Mouse (Mus musculus) right cerebral cortex, adult 2 months (tissue): Measurements from ENCODE around the gene Oard1.

ENCODE experiments used
- DNase-seq, 2 experiments: peaks; one replicate each; pipeline ENCODE4 v3.0.0; 2021 to 2022; ENCODE audit warnings: low spot score in 2 of 2

The Oard1 gene

GRCm38 (mm10) chr17:48408526-48409291 is 1.1 kb upstream of the Oard1 start:
- peak; percentile 60 to 64 for DNase-seq

GRCm38 (mm10) chr17:48410299-48410785 is 528 bp downstream of the Oard1 start:
- no peak for DNase-seq

DNA sequence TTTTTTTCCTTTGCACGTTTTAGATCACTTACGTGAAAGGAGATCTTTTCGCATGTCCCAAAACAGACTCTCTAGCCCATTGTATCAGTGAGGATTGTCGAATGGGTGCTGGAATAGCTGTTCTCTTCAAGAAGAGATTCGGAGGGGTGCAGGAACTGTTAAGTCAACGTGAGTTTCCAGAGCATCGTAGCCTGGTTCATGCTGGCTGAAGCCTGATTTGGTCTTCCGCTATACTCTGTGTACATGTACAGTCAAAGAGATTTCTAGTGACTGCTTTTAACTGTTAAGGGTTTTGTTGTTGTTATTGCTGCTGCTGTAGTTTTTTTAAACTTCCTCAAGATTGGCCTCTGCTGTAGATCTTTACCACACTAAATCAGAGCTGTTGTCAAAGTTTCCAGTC is 1.4 kb downstream of the Oard1 start:
- no peak for DNase-seq

- DNase-seq = no peak
Observed at GRCm38 (mm10) chr17:48416011-48416410, 6.2 kb downstream of the Oard1 start.

DNA sequence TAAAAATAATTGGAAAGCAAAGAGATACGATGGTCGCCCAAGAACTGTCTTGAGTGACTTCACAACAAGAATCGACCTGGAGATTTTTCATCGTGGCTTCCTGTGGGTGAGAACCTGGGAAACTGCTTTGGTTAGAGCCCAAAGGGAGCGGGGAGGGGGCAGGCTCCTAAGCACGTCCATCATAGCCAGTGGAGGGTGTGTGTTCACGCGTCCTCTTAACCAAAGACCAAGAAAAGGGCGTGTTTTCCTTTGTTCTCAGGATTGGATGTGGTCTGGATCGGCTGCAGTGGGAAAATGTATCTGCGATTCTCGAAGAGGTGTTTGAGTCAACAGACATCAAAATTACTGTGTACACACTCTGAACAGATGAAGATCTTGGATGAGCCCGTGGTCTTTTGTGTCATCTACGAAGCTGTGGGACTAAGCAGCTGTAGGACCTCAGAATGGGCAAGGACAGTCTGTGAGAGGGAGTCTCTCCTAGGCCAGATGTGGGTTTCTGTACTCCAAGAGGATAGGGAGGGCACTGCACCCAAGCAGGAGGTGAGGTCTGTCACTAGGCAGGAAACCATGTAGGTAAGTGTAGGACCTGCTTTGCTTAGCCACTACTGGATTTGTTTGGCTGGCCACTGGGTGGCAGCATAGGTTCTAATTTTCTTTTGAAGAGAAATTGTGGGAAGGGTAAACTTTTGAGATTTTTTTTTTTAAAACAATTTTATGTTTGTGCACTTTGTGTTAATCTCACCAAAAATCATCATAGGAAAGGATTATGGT is 6.8 kb downstream of the Oard1 start:
- DNase-seq = peak; percentile 68 to 80

GRCm38 (mm10) chr17:48417521-48417920 is 7.7 kb downstream of the Oard1 start:
- DNase-seq = no peak

- no peak for DNase-seq
Observed at GRCm38 (mm10) chr17:48418174-48418573, 8.4 kb downstream of the Oard1 start.

GRCm38 (mm10) chr17:48418781-48419180 is 9.0 kb downstream of the Oard1 start:
- no peak for DNase-seq

DNA sequence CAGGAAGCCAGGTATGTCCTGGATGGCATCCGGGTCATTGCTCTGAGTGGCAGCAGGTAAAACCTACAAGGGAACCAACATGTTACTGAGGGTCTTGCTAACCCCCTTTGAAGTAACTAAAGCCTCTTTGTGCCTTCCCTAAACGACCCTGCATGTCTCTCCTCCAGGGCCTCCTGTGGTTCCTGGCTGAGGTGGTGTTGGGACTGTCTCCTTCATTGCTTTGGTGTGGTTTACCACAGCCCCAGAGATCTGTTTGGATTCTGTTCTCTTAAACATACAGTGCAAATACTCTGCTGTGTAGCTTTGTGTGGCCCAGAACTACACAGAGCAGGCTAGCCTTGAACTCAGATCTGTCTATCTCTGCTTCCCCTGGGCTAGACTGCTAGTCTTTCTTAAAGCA is 9.8 kb downstream of the Oard1 start:
- DNase-seq = no peak

- DNase-seq = no peak
Observed at GRCm38 (mm10) chr17:48424237-48424636, 14.4 kb downstream of the Oard1 start.

DNA sequence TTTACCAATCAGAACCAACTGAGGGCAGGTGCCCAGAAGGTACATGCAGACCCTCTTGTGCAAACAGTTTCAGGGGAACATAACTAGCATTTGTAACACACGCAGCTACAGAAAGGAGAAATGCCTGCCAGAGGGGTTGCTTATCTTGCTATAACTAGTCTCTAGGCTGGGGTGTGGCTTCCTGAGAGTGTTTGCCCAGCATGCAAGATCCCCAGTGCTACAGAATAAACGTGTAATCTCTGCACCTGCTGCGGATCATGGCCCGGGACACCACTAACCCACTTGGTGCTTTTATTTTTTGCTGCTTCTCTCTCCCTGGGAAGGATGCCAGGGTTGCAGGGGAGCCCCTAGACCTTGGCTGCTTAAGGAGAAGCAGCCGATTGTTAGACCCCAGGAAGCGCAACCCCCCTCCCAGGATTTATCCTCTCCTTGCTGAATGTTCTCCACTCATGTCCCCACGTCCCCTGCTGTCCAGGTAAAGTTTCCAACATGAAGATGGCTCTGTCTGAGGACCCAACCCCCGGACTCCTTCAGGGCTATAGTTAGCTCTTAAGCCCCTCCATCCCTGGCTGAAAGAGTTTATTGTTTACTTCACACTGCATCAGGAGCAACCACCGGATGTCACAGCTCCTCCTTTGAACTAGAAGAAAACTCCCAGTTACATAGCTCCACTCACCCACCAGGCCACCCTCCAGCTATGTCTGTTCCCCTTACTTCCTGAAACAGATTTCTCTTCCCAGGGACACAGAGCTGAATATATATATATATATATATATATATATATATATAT is 16.2 kb downstream of the Oard1 start:
- no peak for DNase-seq

DNA sequence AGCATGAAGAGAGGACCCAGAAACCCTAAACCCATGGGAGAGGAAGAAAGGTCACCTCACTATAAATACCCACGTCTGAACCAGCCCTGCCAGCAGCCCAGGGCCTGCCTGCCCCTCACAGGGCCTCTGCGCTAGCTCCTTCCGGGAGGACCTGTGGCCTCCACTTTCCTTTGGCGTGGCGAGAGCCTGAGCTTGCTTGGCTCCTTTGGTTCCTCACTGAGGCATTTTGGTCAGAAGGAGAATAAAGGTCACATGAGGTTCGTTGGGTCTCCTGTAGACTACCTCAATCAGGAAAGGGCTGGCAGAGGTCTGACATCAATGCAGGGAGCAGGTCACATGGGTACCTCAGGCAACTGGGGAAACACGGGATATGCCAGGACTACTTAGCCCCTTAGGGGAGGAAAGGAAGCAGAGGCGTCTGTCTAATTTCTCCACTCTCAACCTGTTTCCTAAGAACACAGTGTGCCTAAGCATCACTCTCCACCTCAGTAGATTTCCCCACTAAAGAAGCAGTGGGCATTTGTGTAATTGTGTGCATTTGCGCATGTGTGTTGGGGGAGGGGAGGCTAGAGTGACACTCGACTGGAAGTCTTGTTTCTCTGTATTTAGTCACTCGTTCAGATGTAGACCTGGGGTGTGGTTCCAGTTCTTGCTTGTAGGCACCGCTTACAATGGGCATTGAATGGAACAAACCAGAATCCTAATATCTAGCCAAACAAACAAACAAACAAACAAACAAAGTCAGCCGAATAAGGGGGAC is 17.4 kb downstream of the Oard1 start:
- no peak for DNase-seq

DNA sequence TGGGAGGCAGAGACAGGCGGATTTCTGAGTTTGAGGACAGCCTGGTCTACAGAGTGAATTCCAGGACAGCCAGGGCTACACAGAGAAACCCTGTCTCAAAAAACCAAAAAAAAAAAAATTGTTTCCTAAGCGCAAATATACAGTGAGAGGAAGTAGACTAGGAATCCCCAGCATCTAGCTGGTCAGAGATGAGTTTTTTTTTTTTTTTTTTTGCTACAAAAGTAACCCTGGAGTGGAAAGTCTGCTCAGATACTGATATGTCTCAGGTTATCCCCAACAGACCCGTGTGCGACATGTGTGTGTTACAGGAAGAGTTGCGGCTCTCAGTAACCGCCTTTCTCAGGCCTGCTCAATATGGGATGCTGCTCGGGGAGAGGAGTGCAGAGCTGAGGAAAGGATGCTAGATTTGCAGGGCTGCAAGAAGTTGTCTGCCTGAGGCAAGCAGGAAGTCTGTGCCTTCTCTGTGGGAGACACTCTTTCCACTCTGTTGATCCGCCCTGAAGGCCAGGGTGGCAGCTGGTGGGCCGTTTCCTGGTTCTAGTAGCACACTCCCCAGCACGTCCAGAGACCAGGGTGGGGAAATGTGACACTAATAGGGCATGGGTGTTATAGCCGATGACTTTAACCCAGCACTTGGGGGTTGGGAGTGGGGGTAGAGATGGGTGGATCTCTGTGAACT is 18.2 kb downstream of the Oard1 start:
- DNase-seq = no peak

DNA sequence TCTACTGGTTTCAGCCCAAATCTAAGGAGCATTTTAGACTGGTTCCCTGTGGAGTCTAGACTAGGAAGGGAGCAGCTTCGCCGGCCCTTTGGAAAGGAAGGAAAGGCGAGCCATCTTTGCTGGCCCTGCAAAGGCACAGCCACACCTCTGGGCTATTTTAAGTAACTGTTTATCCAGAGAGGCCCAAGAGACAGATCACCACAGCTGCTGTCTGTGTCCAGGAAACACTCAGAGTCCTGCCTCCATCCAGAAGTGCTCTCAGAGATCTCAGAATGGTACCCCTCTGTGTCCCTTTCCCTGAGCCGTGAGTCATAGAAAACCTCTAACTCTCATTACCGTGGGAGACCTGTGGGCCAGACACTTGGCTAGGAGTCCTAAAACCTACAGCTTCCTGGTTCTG is 20.6 kb downstream of the Oard1 start:
- DNase-seq = no peak

DNA sequence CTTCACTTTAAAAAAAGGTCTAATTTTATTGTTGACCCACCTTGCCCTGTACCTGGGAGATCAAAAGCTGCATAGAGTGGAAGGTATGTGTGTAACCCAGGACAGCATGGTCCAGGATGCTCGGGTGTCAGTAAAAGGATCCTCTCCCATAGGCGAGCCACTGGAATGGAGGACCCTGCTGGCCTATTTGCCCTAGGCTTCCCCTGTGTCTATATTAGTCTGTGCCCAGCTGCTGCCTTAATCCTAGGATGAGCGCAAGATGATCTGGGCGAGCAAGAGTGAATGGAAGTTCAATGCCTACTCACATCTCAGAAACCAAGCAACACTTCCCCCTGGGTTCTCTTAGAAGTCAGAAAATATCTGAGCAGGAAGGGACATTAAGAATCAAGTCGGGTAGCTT is 21.2 kb downstream of the Oard1 start:
- no peak for DNase-seq

- DNase-seq = no peak
Observed at GRCm38 (mm10) chr17:48432158-48432980, 22.6 kb downstream of the Oard1 start, which contains the start of gene Apobec2. Gene Apobec2, minus strand, starts transcription at chr17:48432930.

DNA sequence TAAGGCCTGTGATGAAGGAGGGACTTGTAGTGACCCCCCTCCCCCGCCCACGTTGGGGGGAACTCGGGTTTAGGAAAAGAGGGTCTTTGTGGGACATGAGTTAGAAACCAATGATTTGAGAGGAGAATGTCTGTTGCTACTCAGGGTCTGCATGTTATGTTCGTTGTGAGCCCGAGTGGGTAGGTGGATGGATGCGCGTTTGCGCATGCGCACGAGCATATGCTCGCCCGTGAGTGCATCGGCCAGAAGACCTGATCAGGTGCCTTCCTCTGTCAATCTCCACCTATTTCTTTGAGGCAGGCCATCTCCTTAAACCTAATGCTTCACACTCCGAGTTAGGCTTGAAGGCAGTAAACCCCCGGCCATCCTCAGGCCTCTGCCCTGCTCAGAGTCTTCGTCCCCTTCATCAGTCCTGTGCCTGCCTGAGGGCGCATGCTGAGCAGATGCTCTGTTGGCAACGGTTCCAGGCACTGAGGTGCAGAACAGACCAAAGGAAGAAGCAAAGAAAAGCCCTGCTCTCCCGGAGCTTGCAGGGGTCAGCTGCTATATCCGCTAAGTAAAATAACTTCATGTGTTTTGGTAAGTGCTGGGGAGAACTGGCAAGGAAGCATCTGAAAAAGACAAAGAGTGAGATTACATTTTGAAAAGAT is 23.3 kb downstream of the Oard1 start:
- DNase-seq = no peak

GRCm38 (mm10) chr17:48433689-48434330 is 24.0 kb downstream of the Oard1 start:
- DNase-seq = no peak

DNA sequence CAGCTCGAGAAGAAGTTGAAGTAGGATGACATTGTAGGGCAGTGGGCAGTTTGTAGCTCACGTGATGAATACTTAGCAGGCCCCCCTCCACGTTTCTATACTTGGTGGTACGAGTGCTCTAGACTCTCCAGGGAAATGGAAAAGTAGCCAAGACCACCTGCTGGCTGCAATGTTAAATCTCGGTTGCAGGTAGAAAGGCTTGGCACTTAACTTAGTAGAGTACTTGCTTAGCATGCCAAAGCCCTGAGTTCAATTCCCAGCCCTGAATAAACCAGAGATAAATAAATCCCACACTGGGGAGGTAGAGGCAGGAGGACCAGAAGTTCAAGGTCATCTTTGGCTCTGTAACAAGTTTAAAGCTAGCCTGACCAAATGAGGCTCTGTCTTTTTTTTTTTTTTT is 24.7 kb downstream of the Oard1 start:
- no peak for DNase-seq
